Mouse (Mus musculus): ENCODE data around the gene Cdca4. TPM values are rescaled to one million over a fixed set of nuclear protein-coding genes. Genes with fewer than 3 reads are reported as not detected.

The Cdca4 gene
- polyA plus RNA-seq, 3 experiments from 2014 or later = 67.6 to 86.3 (median 83.9) TPM

DNA sequence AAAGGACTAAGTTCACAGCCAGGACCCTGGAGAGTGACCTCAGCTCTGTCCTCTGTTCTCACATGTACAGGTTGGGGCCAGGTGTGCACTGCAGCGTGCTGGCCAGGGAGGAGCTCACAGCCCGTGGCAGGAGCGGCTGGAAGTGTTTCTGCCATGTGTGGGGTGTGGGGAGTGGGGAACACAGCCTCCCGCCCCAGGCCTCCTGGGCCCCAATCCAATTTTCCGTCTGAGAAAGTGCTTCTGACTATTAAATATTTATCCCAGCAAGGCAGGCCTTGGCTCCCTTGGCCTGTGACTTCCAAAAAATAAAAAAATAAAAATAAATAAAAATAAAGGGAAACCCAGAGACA lies 30.9 kb downstream of the Cdca4 start:
- ATAC-seq = no peak

DNA sequence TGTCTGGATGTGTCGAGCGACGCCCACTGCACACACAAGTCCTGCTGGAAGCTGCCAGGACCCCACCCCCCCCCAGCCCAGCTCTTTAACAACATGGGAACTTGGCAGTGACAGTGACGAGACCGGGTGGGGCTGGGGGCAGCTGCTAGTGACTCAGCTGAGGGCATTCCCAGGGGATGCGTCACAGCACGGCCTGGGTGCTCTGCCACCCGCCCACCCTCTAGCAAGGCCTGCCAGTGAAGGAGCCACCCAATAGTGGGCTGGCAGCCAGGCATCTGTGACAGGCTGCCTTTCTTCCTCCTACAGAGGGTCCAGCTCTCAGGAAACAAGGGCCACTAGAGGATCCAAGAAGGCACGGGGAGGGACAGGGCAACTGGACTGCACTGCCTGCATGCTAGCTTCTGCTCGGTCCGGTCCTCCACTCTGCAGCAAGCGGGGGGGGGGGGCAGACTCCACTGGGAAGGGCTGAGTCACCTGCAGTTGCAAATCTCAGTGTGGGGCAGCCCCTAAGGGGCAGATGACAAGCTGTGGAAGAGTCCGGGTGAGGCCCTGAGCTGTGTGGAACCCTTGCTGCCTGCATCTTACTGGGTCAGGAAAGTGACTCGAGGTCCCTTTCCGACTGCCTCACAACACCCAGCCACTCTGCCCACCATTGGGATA lies 31.4 kb downstream of the Cdca4 start:
- no peak for ATAC-seq

DNA sequence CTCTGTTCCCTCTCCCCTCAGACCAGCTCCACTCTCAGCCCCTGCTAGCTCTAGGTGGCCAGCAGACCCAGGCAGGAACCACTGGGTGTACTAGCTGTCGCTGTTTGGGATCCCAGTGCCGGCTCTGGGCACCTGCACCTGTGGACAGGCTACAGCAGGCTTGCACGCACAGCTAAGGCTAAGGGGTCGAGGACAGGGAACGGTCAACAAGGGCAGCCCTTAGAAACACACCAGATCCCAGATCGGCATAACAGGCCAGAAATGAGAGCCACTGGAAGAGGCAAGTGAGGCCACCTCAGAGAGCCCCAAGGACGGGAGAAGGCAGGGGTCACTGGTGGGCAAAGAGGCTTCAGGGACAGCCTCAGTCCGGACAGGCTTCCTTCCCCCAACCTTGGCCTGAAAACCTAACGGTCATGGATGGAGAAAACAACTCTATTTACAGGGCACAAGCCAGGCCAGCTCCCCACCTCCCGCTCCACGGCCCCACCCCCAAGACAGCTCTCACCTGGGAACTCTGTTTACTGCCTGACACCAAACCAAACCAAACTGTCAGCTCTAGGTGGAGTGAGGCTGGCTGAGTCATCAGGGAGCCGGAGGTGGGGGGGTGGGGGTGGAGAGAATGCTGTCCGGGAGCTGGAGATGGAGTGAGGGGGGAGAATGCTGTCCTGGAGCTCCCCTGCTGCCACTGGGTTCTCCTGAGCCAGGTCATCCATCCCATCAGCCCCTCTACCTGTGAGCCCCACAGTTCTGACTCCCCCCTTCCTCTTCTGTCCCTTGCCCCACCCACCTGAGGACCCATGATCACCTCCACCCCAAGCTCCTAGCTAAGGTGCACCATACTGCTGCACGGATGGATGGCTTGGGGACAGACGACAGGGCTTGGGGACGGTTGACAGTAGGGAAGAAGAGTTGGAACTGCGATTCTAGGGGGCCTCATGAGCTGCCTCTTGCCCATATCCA lies 32.4 kb downstream of the Cdca4 start:
- no peak for ATAC-seq

DNA sequence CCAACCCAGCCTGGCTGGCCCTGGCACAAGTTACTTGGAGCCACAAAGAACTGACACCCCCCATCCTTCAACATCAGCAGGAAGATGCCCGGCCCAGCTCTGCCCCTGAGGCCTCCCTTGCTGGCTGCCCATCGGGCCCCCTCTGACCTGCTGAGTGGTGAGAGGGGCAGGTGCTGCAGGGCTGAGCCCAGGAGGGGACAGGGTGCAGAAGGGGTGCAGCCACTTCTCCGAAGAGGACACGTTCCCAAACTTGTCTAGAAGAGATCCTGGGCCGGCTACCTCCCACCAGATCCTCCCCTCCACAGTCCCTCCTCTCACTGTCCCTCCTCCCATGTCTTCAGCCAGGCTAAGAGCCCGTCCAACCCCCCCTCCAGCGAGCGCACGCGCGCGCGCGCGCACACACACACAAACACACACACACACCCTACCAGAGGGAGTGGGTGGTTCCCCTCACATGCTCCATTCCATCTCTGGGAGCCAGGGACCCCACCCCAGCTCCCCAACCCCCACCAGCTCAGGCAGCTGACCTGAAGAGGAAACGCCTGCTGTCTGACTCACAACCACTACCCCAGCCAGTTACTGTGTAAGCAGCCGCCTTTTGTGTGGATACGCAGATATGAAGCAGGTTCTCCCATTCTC lies 33.6 kb downstream of the Cdca4 start:
- ATAC-seq = no peak

DNA sequence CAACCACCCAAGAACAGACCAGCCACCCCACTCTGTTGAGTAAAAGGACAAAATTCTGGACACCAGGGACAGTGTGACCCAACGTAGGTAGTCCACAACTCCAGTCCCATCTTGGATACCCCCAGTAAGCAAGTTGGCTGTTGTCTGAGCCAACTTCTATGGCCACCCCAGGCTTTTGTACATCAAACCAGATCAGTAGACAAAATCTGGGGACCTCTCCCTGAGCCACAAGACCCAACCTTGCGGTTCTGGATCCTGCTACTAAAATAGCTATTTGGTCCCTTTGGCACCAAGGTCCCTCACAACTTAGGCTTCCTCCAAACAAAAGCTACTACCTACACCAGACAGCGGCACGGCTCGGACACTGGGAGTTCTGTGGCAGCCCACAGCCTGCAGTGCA lies 34.2 kb downstream of the Cdca4 start:
- ATAC-seq = no peak

DNA sequence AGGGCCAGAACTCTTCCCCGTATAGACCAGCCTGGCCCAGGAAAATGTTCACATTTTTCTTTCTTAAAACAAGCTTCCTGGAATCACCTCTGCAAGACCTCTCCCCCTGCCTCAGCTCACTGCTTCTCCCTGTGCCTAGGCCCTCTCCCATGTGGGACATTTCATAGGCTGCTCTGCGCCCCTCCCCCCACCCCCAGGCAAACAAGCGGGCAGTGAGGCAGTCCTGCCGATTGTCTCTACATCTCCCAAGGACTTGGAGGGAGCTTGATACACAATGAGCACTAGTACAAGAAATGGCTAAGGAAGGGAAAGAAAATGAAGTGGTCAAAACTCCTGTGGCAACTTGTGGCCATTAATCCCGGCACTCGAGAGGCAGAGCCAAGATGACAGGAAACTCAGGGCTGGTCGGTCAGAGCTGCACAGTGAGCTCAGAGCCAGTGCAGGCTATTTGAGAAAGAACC lies 34.8 kb downstream of the Cdca4 start:
- no peak for ATAC-seq

DNA sequence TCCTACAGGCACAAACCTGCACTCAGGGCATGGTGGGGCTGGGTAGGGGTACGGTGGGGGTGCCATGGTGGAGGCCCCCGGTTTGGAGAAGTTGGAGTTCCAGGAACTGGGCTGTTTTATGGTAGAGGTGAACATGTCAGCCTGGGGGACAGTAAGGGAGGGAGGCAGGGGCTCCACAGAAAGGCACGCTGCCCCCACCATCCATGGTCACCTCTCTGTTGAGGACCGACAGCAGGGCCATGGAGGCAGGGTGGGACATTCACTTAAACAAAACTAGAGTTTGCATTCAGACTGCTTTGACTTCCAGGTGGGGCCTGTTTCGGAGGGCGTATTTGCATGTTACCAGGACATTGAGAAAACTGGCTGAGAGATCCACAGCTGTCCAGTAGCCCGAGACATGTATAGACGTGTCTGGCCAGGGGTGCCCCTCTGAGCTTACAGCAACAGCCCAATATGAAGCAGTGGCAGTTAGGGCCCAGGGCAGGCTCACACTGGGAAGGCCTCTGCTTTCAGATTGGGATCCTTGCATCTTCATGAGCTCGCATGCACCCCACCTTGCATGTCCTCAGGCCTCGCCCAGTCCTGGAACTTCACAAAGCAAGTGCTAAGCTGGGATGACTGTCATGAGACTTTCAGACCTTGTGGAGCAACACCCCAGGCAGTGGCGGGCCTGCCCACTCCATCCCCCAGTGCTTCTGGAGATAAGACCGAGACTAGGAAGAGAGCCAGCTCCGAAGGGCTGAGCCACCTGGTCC lies 35.4 kb downstream of the Cdca4 start:
- no peak for ATAC-seq

DNA sequence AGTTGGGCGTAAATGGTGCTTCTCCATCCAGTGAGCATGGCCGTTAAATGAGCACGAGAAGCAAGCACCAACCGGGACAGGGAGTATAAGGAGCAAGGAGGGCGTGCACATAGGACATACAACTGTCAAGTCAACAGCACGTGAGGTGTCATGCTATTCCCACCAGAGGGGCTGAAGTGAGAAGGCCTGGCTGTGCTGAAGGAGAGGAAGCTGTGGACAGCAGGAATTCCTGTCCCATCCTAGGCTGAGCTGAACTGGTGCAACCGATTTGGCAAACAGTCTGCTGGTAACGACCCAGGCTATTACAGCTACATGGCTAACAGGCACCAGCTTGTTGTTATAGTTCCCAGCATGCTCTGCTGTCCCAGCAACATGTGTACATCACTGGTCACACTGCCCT lies 38.2 kb downstream of the Cdca4 start:
- ATAC-seq = no peak

DNA sequence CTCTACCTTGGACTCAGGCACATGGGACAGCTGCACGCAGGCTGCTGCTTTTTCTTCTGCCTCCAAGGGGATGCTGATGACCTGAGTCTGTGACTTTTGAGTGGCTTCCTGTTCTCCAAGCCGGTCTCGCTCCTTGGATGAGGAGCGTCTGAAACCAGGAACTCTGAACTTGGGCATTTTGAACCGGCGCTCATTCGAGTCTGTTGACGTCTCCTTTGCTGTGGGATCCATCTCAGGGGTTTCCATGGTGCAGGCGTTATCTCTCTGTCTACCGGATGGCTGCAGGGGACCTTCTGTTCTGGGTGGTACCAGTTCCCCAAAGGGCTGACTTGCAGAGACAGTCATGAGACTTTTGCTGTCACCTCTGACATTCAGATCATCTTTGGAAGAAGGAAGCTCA lies 54.7 kb downstream of the Cdca4 start:
- no peak for ATAC-seq

DNA sequence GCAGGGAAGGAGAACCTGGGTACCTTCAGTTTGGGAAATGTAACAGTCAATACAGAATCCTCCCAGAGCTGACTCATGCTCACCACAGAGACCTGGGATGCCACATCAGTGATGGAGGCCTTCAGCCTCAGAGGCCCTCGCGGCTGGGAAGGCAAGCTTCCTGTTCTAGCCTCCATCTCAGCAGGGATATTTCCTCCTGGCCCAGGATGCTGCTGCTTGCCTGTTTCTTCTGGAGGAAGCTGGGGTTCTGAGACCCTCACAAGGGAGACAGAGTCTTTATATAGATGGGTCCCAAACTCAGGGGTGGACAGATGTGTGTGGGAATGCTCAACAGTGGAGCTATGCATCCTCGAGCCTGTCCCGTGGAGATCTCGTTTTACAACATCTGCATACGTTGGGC lies 55.2 kb downstream of the Cdca4 start:
- no peak for ATAC-seq

DNA sequence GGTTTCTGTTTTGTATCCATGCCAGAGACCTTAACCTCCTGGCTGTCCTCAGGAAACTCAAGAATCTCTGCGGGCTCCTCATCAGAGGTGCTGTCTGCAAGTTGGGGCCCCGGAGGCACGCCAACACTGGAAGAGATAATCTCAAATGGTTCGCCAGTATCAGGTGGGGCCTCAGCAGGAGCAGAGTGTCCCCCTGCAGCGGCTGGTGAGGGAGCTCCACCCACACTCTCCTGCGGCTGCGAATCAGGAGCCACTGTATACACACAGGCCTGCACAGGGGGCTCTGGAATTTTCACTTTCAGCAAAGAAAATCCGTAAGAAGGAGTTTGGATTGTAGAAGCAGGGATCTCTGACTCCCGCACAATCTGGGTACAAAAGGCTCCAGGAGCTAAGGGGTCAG lies 55.9 kb downstream of the Cdca4 start:
- ATAC-seq = no peak

DNA sequence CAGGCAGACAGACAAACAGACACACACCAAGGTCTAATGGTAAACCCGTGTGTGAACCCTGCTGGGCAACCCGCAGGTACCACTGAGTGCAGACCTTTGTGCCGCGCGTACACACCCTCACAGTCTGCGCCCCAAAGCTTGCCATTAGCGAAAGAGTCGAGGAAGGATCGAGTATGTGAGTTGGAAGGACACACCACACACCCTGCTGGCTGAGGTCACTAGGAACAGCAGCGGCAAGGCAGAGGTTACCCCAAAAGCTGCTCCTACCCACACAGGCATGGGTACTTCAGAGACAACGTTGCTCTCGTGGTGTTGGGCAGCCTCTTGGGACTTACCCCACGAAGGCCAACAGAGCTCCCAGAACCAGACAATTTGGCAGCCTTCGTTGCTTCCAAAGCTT lies 56.9 kb downstream of the Cdca4 start:
- ATAC-seq = no peak

DNA sequence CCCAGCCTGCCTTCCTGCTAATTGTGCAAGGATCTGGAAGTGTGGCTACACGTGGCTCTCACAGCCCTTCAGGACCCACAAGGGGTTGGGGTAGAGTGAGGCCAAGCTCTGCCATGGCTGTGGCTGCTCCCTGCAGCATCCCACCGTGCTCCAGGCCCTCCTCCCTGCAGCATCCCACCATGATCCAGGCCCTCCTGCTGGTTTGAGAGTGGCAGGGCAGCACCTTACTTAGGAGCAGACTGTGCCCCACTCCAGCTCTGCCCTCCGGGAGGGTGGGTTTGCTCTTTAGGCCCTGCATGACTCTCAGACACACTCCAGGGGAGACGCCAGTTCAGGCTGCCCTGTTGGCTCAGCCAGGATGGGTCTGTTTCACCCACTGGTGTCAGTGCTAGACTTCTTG lies 58.8 kb downstream of the Cdca4 start:
- no peak for ATAC-seq

Other genes starting within 250 kb of the Cdca4 start
- gene Inf2, start 240.6 kb downstream of the Cdca4 start, polyA plus RNA-seq (2017; shearing (Covaris generic)) = 10 to 100 TPM in 2 of 3 experiments, 1 to 10 TPM in 1; 9.8 to 12.8 (median 11.9) TPM
- gene Adssl1, start 209.4 kb downstream of the Cdca4 start, polyA plus RNA-seq (2017; shearing (Covaris generic)) = 1 to 10 TPM in 2 of 3 experiments, under 1 TPM in 1; 0.99 to 1.9 (median 1.6) TPM
- 10 to 100 TPM; 34.6 to 68.7 (median 39.4) TPM for gene Siva1, start 184.7 kb downstream of the Cdca4 start, polyA plus RNA-seq (2017; shearing (Covaris generic))
- gene Akt1, start 154.5 kb downstream of the Cdca4 start, polyA plus RNA-seq (2017; shearing (Covaris generic)) = 10 to 100 TPM; 20.2 to 26.3 (median 21.0) TPM
- 1 to 10 TPM; 3.7 to 4.3 (median 3.8) TPM for gene Zbtb42, start 150.6 kb downstream of the Cdca4 start, polyA plus RNA-seq (2017; shearing (Covaris generic))
- 1 to 10 TPM; 2.4 to 5.1 (median 4.1) TPM for gene Cep170b, start 109.0 kb downstream of the Cdca4 start, polyA plus RNA-seq (2017; shearing (Covaris generic))
- gene Pld4, start 68.8 kb downstream of the Cdca4 start, polyA plus RNA-seq (2017; shearing (Covaris generic)) = 1 to 10 TPM in 2 of 3 experiments, not detected in 1; 1.6 to 6.0 TPM
- gene Ahnak2, start 26.8 kb downstream of the Cdca4 start, polyA plus RNA-seq (2017; shearing (Covaris generic)) = not detected
- under 1 TPM in 2 of 3 experiments, not detected in 1; 0.33 to 0.50 TPM for gene Clba1, start 20.5 kb downstream of the Cdca4 start, polyA plus RNA-seq (2017; shearing (Covaris generic))
- gene Gpr132, start 38.8 kb upstream of the Cdca4 start, polyA plus RNA-seq (2017; shearing (Covaris generic)) = 10 to 100 TPM; 71.4 to 79.0 (median 77.8) TPM
- gene Jag2, start 100.4 kb upstream of the Cdca4 start, polyA plus RNA-seq (2017; shearing (Covaris generic)) = under 1 TPM; 0.39 to 0.59 (median 0.50) TPM
- 10 to 100 TPM; 33.0 to 42.6 (median 40.7) TPM for gene Nudt14, start 112.7 kb upstream of the Cdca4 start, polyA plus RNA-seq (2017; shearing (Covaris generic))
- gene Btbd6, start 147.1 kb upstream of the Cdca4 start, polyA plus RNA-seq (2017; shearing (Covaris generic)) = 1 to 10 TPM; 7.2 to 8.8 (median 7.3) TPM
- 10 to 100 TPM; 20.2 to 32.0 (median 30.5) TPM for gene Brf1, start 171.3 kb upstream of the Cdca4 start, polyA plus RNA-seq (2017; shearing (Covaris generic))
- 1 to 10 TPM; 5.0 to 8.6 (median 6.8) TPM for gene Pacs2, start 185.1 kb upstream of the Cdca4 start, polyA plus RNA-seq (2017; shearing (Covaris generic))
- under 1 TPM in 1 of 3 experiments, not detected in 2; 0.30 TPM for gene Tex22, start 245.1 kb upstream of the Cdca4 start, polyA plus RNA-seq (2017; shearing (Covaris generic))

All from inflammation-experienced regulatory T-cells, adult 6 months (primary cell).